In the genomic region with DNA sequence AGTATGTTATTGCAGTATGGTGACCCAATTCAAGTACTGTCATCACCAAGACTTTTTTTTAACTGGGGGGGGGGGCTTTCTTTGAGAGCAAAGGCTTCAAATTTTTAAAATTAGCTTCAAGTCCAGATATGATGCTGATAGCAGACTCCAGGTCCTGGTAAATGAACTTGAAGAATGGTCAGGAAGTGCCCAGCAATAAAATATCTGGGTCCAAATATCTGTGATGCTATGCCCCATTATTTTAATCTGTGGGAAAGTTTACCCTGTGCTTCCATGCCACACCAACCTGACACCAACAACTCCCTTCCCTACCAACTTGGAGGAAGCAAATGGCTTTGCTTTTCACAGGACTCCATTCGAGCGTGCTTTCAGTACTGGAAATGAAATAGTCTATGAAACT, we compare ENCODE assay signal across 18 mouse cellular contexts. TPM values are rescaled to one million over a fixed set of nuclear protein-coding genes. Genes with fewer than 3 reads are reported as not detected.
DNase-seq lines count a peak whose midpoint lies in the region; ATAC-seq lines count a peak whose summit lies in the region.
"Had no signal": no experiment of that assay in that cellular context is flagged by ENCODE, and none has a peak within 500 bp of the region (broad histone marks: within the 10 kb centered on the region; RNA-seq: fewer than 3 reads in every experiment).

No protein-coding gene starts in this region.

- H3K9me3 ChIP-seq in embryonic facial prominence, embryonic 10.5 days, result no peaks in the 10 kb centered on the region
- no peaks in the 10 kb centered on the region for H3K9me3 ChIP-seq in embryonic facial prominence, embryonic 12.5 days
- no peaks in the 10 kb centered on the region for H3K9me3 ChIP-seq in hindbrain, embryonic 15.5 days
- H3K9me3 ChIP-seq: forebrain, embryonic 15.5 days had no signal

- peaks cover 99% of the 10 kb centered on the region for H3K27me3 ChIP-seq in embryonic facial prominence, embryonic 10.5 days (replicated peaks; ENCODE audit: low read depth, poor library complexity, severe bottlenecking)
- peaks cover 41% of the 10 kb centered on the region for H3K27me3 ChIP-seq in embryonic facial prominence, embryonic 12.5 days
- H3K27me3 ChIP-seq in hindbrain, embryonic 15.5 days, result peaks cover 49% of the 10 kb centered on the region

- peak overlapping the region; percentile 58 for H3K4me2 ChIP-seq in embryonic facial prominence, embryonic 12.5 days (replicated peaks)
- peak overlapping the region; percentile 66 for H3K4me2 ChIP-seq in hindbrain, embryonic 15.5 days

- H3K4me1 ChIP-seq in embryonic facial prominence, embryonic 10.5 days, result peaks cover 54% of the 10 kb centered on the region
- 0 out of 2 replicates have a peak, but pooled peaks cover 4% of the 10 kb centered on the region for H3K4me1 ChIP-seq in embryonic facial prominence, embryonic 12.5 days
- peaks cover 6% of the 10 kb centered on the region for H3K4me1 ChIP-seq in hindbrain, embryonic 15.5 days (replicated peaks)

- ATAC-seq in embryonic facial prominence, embryonic 12.5 days (ENCODE audit: insufficient number of reproducible peaks, insufficient read depth, low FRiP score, low TSS enrichment), result no peak
- ATAC-seq in hindbrain, embryonic 15.5 days (ENCODE audit: low FRiP score, low read depth), result no peak
- ATAC-seq: CD4-positive, CD25-positive, alpha-beta regulatory T cell, adult 4 months; forebrain, embryonic 15.5 days; intestine, embryonic 16.5 days had no signal

- 7% methylated on average over 2 of the region's 2 CpGs for WGBS in embryonic facial prominence, embryonic 10.5 days
- 13% methylated on average over 2 of the region's 2 CpGs for WGBS in embryonic facial prominence, embryonic 12.5 days
- WGBS in hindbrain, embryonic 15.5 days, result 10% methylated on average over 2 of the region's 2 CpGs

- no peak for DNase-seq in embryonic facial prominence, embryonic 10.5 days (ENCODE audit: low spot score)
- peak; percentile 26 for DNase-seq in neural tube, embryonic 10.5 days (ENCODE audit: extremely low spot score, low spot score)
- no peak for DNase-seq in thymus, postnatal 0 days (ENCODE audit: low spot score)
- DNase-seq in cerebellum, postnatal 4 days (ENCODE audit: low spot score in 2 of 2), result no peak
- DNase-seq in frontal cortex, postnatal 10 days (ENCODE audit: low spot score in 2 of 2), result no peak
- DNase-seq: adrenal gland, adult 2 months; cerebellum, adult 18-20 months; gastrocnemius, adult 2 months; heart, postnatal 14 days; lung, embryonic 14.5 days; thymus, adult 18-20 months had no signal

- H3K4me3 ChIP-seq in embryonic facial prominence, embryonic 10.5 days, result peak overlapping the region; percentile 65; the same call in 1 of the 2 replicates
- no peak overlapping the region for H3K4me3 ChIP-seq in embryonic facial prominence, embryonic 12.5 days
- peak overlapping the region; percentile 8; the same call in 1 of the 2 replicates for H3K4me3 ChIP-seq in hindbrain, embryonic 15.5 days

- H3K27ac ChIP-seq in embryonic facial prominence, embryonic 10.5 days (replicated peaks), result no peak overlapping the region
- no peak overlapping the region for H3K27ac ChIP-seq in embryonic facial prominence, embryonic 12.5 days
- peak overlapping the region; percentile 15; the same call in 1 of the 2 replicates for H3K27ac ChIP-seq in hindbrain, embryonic 15.5 days (replicated peaks)
- H3K27ac ChIP-seq: forebrain, embryonic 15.5 days; gastrocnemius, adult 2 months; kidney, postnatal 0 days had no signal

- H3K36me3 ChIP-seq in embryonic facial prominence, embryonic 10.5 days (replicated peaks), result no peaks in the 10 kb centered on the region
- H3K36me3 ChIP-seq in embryonic facial prominence, embryonic 12.5 days, result no peaks in the 10 kb centered on the region
- H3K36me3 ChIP-seq in hindbrain, embryonic 15.5 days, result no peaks in the 10 kb centered on the region
- H3K36me3 ChIP-seq: forebrain, embryonic 15.5 days had no signal

- 0 out of 2 replicates have a peak overlapping the region, but pooled peaks have one; percentile 8 for H3K9ac ChIP-seq in embryonic facial prominence, embryonic 12.5 days
- no peak overlapping the region for H3K9ac ChIP-seq in hindbrain, embryonic 15.5 days
- H3K9ac ChIP-seq: forebrain, embryonic 15.5 days; lung, embryonic 14.5 days had no signal

RNA-seq across cellular contexts. Expression of gene Pax3, which starts 8.6 kb away (rescaled TPM):
- polyA plus RNA-seq in embryonic facial prominence, embryonic 10.5 days (2016; fragmentation: Nextera tagmentation; extraction: Ambion mirVana), result 16.6 and 17.7 TPM in 2 replicates
- polyA plus RNA-seq in embryonic facial prominence, embryonic 12.5 days (2016; fragmentation: Nextera tagmentation; extraction: Ambion mirVana), result 28.4 and 37.5 TPM in 2 replicates
- 14.0 and 16.3 TPM in 2 replicates for polyA plus RNA-seq in hindbrain, embryonic 15.5 days (2015; fragmentation: Nextera tagmentation; extraction: Ambion mirVana)
- polyA plus RNA-seq in thymus, postnatal 0 days (2015; fragmentation: Nextera tagmentation; extraction: Ambion mirVana), result 0.04 TPM in 1 of 2 replicates, not detected in the other
- polyA plus RNA-seq: adrenal gland, adult 2 months; CD4-positive, CD25-positive, alpha-beta regulatory T cell, adult 4 months; intestine, embryonic 16.5 days; kidney, postnatal 0 days; liver, adult 2 months; lung, embryonic 14.5 days had no signal

Comparison
In these comparisons a context has a peak if more than half of its experiments do, and no peak if none do; other contexts are left out.
1. RNA of gene Pax3, which starts 8.6 kb away (polyA plus RNA-seq): 28.4 to 37.5 TPM in embryonic facial prominence, embryonic 12.5 days, 16.6 to 17.7 TPM in embryonic facial prominence, embryonic 10.5 days and 14.0 to 16.3 TPM in hindbrain, embryonic 15.5 days; 0.04 TPM in thymus, postnatal 0 days; every median in the first group is over 10 times any median in the second.